Mouse (Mus musculus) brain, embryonic 14.5 days (tissue): ENCODE data around the gene Gm20517.

Experiments used
- CTCF ChIP-seq: fragments of 200-500 bp; IDR thresholded peaks from 2 replicates; pipeline ENCODE4 v1.5.1; 2012; ENCODE audit warnings: inconsistent platforms, mild to moderate bottlenecking, moderate library complexity, borderline replicate concordance; ENCODE audit not compliant: insufficient read depth, insufficient read length; ENCODE audit errors: extremely low read depth
- POLR2A ChIP-seq: fragments of 200-500 bp; IDR thresholded peaks from 2 replicates; pipeline ENCODE4 v1.6.1; 2012; ENCODE audit warnings: mild to moderate bottlenecking, inconsistent platforms, borderline replicate concordance; ENCODE audit not compliant: poor library complexity, insufficient read depth, insufficient read length, severe bottlenecking; ENCODE audit errors: extremely low read depth

DNA sequence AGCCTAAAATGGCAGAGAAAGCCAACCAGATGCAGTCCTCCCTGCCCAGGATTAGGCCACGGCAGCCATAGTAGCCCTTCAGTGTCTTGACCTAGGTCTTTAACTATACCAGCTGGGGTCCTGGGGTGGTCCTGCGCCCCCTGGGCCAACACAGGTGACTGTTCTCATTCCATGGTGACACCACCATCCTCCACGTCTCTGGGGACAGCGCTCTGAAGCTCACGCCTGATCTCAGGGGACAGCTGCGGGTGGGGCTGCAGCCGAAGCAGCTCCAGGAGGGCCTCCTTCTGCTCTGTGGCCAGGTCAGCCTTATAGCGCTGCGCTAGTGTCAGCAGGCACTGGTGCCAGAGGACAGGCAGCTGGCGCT, 10.0 kb upstream of the Gm20517 start:
- TF ChIP-seq CTCF (no peak), POLR2A (no peak)
